Mouse (Mus musculus) retina, embryonic 14.5 days (tissue): ENCODE measurements around the gene Arhgap24.
A peak's percentile ranks its signal among the peaks of the same experiment; 100 is the strongest.

ENCODE experiments used
- DNase-seq: peaks from one replicate; pipeline ENCODE4 v3.0.0-alpha.2; 2015; ENCODE audit warnings: low spot score

The Arhgap24 gene

DNA sequence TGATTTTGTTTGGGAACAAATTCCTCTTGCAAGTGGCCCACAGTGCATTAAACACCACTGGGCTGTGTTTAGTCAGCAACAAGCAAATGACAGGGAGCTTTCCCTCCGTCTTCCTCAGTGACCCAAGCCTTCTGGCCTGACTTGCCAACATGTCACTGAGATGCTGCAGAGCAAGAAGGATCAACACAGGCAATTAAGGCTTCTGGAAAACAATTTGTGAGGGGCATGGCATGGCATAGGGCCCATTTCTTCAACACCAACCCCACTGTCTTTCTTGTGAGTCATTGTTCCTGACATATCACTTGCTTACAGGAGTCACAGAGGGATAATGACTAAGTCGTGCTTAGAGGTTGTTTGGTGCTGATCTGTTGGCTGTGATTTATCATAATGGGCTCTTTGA is 196.0 kb downstream of the Arhgap24 start:
- no peak for DNase-seq

DNA sequence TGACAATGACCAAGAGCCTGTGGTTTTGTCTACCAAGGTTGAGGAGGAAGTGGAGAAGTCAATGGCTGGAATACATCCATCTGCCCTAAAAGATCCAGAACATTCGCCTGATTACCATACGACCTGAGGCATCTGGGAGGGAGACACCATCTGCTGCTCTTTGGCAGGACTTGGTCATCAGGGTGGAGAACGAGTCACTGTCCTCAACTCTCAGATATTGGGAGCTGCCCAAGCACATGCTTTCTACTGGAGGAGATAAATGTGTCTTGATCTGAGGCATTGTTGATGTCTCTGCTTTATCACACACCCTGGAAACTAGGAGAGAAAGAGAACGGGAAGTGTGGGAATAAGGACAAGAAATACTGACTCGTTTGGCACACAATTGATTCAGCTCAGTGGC is 206.5 kb downstream of the Arhgap24 start:
- no peak for DNase-seq

DNA sequence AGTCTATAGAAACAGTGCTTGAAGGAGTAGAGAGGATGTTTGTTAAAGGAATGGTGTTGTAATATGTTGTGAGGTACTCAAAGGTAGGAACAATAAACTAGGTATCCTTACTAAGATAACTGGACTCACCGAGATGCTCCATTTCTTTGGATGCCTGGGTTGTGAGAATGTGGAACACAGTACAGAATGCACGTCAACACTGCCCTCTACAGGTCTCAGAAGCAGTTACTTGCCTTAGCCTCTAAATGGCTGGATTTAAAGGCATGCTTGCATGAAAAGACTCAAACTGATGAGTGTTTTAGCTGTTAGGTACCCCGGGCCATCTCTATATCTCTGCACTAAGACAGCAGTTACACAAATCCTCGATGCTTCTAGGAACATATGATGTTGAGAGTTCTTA is 211.3 kb downstream of the Arhgap24 start:
- DNase-seq, result peak; percentile 85

GRCm38 (mm10) chr5:102693192-102693591 is 212.0 kb downstream of the Arhgap24 start:
- DNase-seq, result no peak

- no peak for DNase-seq
These were observed 212.7 kb downstream of the Arhgap24 start for GRCm38 (mm10) chr5:102693871-102694270.

- DNase-seq, result no peak
These were observed 216.6 kb downstream of the Arhgap24 start for GRCm38 (mm10) chr5:102697784-102698183.

GRCm38 (mm10) chr5:102698396-102698795 is 217.2 kb downstream of the Arhgap24 start:
- no peak for DNase-seq

DNA sequence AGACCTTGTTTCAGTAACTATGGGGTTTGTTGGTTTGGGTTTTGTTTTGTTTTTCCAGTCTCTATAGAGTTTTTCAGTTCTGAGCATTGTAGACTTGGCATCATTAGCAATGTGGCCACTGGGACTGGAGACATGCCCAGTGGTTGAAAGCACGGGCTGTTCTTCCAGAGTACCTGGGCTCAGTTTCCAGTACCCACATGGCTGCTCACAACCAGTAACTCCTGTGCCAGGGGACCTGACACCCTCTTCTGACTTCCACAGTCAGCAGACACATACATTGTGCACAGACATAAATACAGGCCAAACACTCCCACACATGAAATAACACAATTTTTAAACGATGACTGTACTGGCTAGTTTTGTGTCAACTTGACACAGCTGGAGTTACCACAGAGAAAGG is 217.7 kb downstream of the Arhgap24 start:
- no peak for DNase-seq

DNA sequence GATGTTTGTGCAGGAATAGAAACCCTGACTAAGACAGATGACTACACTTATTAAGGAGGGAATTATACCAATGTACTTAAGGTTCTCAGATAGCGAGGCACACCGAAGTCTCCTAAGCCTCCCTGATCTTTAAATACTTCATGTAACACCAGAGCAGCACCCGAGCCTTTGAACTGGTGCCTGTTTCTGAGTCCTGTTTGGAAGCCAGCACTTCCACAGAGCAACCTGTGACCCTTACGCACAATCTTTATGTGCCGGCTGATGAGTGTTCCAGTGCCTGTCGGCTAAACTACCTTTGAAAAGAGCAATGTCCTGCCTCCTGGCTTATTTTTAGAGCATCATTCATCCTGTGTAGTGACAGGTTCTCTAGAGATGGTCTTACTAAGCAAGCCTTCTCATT is 221.4 kb downstream of the Arhgap24 start:
- DNase-seq, result no peak

- DNase-seq, result peak; percentile 89
These were observed 222.3 kb downstream of the Arhgap24 start for GRCm38 (mm10) chr5:102703325-102704099.

- no peak for DNase-seq
These were observed 224.0 kb downstream of the Arhgap24 start for GRCm38 (mm10) chr5:102705170-102705569.

DNA sequence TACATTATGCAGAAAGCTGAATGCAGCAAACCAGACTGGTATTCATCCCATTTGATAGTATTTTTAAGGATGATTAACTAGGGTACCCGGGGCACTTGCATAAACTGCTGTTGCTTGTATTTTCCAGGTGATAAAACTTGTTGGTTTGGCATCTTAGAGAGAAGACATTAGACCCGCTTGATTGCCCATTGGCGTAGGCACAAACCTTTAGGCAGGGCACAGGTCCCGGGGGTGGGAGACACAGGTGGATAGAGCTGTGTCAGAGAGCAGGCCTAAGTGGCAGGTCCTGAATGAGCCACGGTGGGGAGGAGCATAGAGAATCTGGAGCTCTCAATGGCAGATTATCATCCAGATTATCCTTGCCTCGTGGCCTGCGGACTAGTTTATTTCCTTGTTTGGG is 229.1 kb downstream of the Arhgap24 start:
- DNase-seq, result no peak

DNA sequence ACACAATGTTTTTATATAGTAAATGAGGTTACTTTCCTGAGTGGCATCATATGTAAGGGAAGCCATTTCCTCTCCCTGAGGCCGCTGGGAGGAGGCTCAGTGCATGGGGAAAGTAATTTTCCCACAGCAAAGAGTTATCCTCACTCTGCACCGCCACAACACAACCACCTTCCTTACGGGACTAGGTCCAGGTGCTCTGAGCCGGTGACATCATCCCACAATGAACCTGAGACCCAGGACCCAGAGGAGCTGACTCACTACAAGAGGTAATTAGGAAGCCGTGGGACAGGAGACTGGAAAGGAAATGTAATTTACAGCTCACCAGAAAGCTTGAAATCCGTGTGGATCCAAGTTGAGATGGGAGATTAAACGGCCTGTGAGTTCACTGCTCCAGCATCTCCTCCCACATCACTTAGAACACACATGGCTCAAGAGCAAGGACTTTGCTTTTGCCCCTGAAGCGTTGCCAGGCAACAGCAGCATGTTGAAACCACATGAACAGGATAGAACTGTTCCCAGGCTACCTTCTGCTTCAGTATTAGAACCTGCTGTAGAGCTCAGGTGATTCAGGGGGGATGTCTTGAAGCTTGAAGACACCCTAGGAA is 238.3 kb downstream of the Arhgap24 start:
- DNase-seq, result no peak

DNA sequence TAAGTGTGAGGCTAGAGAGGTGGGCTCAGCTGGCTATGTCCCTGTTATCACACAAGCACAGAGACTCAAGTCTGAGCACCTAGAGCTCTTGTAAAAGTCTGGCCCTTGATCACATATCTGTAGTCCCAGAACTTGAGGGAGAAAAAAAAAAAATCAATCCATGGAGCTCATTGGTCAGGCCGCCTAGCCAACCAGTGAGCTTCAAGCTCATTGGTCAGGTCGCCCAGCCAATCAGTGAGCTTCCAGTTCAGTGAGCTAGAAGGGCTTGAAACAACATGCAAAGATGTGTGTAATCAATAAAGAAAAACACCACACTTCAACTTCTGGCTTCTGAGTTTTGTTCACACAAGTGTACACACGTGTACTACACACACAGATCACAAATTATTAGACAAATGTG is 242.4 kb downstream of the Arhgap24 start:
- DNase-seq, result no peak

GRCm38 (mm10) chr5:102724813-102725348 is 243.7 kb downstream of the Arhgap24 start:
- DNase-seq, result no peak

GRCm38 (mm10) chr5:102725365-102725764 is 244.2 kb downstream of the Arhgap24 start:
- DNase-seq, result no peak

DNA sequence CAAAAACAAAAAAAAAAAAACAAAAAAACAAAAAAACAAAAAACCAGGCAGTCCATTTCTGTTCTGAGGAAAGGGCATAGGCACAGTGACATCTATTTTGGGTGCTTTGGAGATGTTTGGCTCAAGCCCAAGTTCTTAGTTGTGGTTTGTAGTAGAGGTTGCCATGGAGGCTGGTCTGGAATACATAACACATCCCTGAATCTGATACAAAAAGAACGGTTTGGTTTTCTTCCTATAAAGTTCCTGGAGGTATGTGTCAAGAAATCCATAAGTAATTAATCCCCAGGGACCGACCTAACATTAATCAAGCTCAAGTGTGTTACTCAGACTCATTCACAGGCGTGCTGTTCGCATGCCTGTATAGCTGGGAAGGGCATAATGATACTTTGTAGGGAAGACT is 245.8 kb downstream of the Arhgap24 start:
- DNase-seq, result no peak

GRCm38 (mm10) chr5:102728531-102728930 is 247.3 kb downstream of the Arhgap24 start:
- DNase-seq, result no peak

DNA sequence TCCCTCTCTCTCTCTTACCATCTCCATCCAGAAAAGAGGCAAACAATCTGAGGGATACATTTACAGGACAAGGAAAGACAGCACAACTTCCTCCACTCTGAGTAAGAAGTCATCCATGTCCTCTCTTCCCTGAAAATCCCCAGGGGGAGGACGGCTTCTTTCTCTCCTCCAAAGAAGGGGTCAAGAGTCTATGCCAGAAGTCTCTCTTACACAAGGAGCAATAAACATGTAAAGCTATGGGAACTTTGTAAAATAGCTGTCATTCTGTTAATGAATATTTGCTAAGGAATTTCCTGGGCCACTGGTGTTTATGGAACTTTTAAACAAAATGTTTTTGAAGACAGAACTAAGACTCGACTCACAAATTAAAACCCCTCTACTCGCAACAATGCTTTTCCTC is 248.3 kb downstream of the Arhgap24 start:
- no peak for DNase-seq

GRCm38 (mm10) chr5:102736131-102736530 is 254.9 kb downstream of the Arhgap24 start:
- DNase-seq, result no peak

DNA sequence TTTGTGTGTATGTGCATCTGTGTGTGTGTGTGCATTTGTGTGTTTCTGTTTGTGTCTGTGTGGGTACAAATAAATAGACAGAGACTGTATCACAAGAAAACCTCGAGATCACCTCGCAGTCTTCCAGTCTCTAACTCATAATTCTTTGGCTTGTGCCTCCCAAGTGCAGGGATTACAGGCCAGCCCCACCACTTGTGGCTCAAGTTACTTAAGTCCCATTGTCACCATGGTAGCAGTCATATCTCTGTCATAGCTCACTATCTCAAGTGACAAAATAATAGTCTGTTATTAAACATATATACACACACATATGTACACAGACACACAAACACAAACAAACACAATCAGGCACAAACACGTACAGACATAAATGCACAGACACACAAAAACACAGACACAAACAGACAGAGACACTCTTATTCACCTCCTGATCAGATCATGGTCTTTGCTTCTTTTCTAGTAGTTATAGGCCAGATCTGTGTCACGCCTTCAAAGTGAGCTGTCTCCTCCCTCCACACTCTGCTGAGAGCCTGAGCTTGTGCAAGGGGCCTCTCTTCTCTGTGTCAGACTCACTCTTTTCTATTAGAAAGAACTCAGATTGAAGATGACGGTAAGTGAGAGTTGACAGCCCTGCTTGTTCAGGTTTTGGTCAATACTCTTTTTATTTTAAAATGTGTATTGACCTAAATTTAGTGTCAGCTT is 261.5 kb downstream of the Arhgap24 start:
- DNase-seq, result no peak

DNA sequence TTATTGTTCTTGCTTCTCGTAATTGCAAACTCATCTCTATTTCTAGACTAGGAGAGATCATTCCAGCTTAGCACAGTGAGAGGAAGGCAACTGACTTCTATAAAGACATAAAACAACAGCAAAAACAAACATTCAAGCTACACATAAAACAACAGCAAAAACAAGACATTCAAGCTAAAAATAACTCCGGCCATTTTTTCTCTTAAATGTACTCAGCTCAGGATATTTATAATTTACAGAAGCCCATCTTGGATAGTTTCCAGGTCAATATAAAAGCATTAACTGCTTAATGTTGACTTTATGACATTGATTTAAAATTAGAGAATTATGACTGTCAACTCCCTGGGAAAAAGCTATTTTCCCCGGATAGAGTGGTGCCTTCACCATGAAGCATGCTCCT is 262.2 kb downstream of the Arhgap24 start:
- no peak for DNase-seq

- DNase-seq, result no peak
These were observed 262.9 kb downstream of the Arhgap24 start for GRCm38 (mm10) chr5:102744051-102744450.
